Mouse (Mus musculus) heart, embryonic 13.5 days (tissue): ENCODE data around the gene Pabpn1l. TPM values are rescaled to one million over a fixed set of nuclear protein-coding genes. Genes with fewer than 3 reads are reported as not detected.
A peak's percentile ranks its signal among the peaks of the same experiment; 100 is the strongest.
"Not testable (repeated sequence)": the region's sequence is repeated elsewhere in the genome, so short reads cannot be mapped to it uniquely, and the experiment has no call there.

Source experiments
- ATAC-seq: fragments of 200-750 bp; cut with Nextera tagmentation; 2 replicates; pipeline ENCODE4 v1.8.0; 2017; ENCODE audit warnings: moderate TSS enrichment; ENCODE audit not compliant: insufficient number of reproducible peaks, low FRiP score, low TSS enrichment; ENCODE audit errors: extremely low read depth
- H3K27ac ChIP-seq: fragments of 300-500 bp; sonication (generic); replicated peaks from 2 replicates; pipeline ENCODE4 v1.5.1; 2015; ENCODE audit warnings: moderate library complexity, mild to moderate bottlenecking, inconsistent platforms
- H3K27me3 ChIP-seq: fragments of 300-500 bp; sonication (generic); replicated peaks from 2 replicates; pipeline ENCODE4 v1.6.1; 2015; ENCODE audit warnings: mild to moderate bottlenecking, inconsistent platforms
- H3K36me3 ChIP-seq: fragments of 300-500 bp; sonication (generic); 2 replicates; pipeline ENCODE4 v1.6.1; 2015; ENCODE audit warnings: mild to moderate bottlenecking, inconsistent platforms
- H3K4me1 ChIP-seq: fragments of 300-500 bp; sonication (generic); 2 replicates; pipeline ENCODE4 v1.6.1; 2015; ENCODE audit warnings: inconsistent platforms
- H3K4me2 ChIP-seq: fragments of 300-500 bp; sonication (generic); 2 replicates; pipeline ENCODE4 v1.6.1; 2015; ENCODE audit warnings: inconsistent platforms, mild to moderate bottlenecking, moderate library complexity
- H3K4me3 ChIP-seq: fragments of 300-500 bp; sonication (generic); 2 replicates; pipeline ENCODE4 v1.5.1; 2015; ENCODE audit warnings: moderate library complexity, mild to moderate bottlenecking, inconsistent platforms
- H3K9ac ChIP-seq: fragments of 300-500 bp; sonication (generic); 2 replicates; pipeline ENCODE4 v1.6.1; 2015; ENCODE audit warnings: inconsistent platforms, mild to moderate bottlenecking, moderate library complexity
- H3K9me3 ChIP-seq: fragments of 300-500 bp; sonication (generic); 2 replicates; pipeline ENCODE4 v1.6.1; 2016; ENCODE audit warnings: inconsistent platforms
- WGBS: fragments of 180-500 bp; shearing (Covaris S2); methylation state at CpG from one replicate; pipeline ENCODE4 v1.1.7; 2015; ENCODE audit warnings: mixed read lengths; 5-methylcytosine and 5-hydroxymethylcytosine counted together
- polyA plus RNA-seq: library from polyadenylated mRNA; unstranded; fragments of >200 nt; fragmentation: Nextera tagmentation; extraction: Ambion mirVana; gene quantifications from 2 replicates; pipeline ENCODE4 v1.2.1, GENCODE M21; 2015

Pabpn1l gene
- polyA plus RNA-seq, 1 experiment from 2014 or later: not detected

GRCm38 (mm10) chr8:122633205-122633604, 10.7 kb upstream of the Pabpn1l start:
- H3K9me3 ChIP-seq: no peaks in the 10 kb centered on the region
- no peak overlapping the region for H3K4me3 ChIP-seq
- WGBS: 91% methylated on average over 14 of the region's 14 CpGs
- 0 out of 2 replicates have a peak, but pooled peaks cover 9% of the 10 kb centered on the region for H3K27me3 ChIP-seq
- no peak for ATAC-seq
- peaks cover 30% of the 10 kb centered on the region for H3K4me1 ChIP-seq
- H3K9ac ChIP-seq: no peak overlapping the region
- H3K4me2 ChIP-seq: no peak overlapping the region
- peaks cover 41% of the 10 kb centered on the region for H3K36me3 ChIP-seq
- H3K27ac ChIP-seq: no peak overlapping the region

- not testable (repeated sequence) for H3K9me3 ChIP-seq, H3K27ac ChIP-seq, ATAC-seq, H3K4me3 ChIP-seq, H3K27me3 ChIP-seq, H3K4me2 ChIP-seq, H3K9ac ChIP-seq
- 73% methylated on average over 3 of the region's 3 CpGs for WGBS
- Histone ChIP-seq H3K4me1 (peaks cover 29% of the 10 kb centered on the region), H3K36me3 (peaks cover 38% of the 10 kb centered on the region)
Measured at GRCm38 (mm10) chr8:122632134-122632533, 9.6 kb upstream of the Pabpn1l start.

GRCm38 (mm10) chr8:122630696-122631095, 8.2 kb upstream of the Pabpn1l start:
- H3K4me1 ChIP-seq: peaks cover 14% of the 10 kb centered on the region
- no peak for ATAC-seq
- no peaks in the 10 kb centered on the region for H3K9me3 ChIP-seq
- peak overlapping the region; percentile 59 for H3K4me2 ChIP-seq
- WGBS: 45% methylated on average over 22 of the region's 22 CpGs
- H3K27me3 ChIP-seq: peaks cover 9% of the 10 kb centered on the region; the same call in 1 of the 2 replicates
- H3K9ac ChIP-seq: peak overlapping the region; percentile 64
- peaks cover 38% of the 10 kb centered on the region for H3K36me3 ChIP-seq
- peak overlapping the region; percentile 36 for H3K4me3 ChIP-seq
- no peak overlapping the region for H3K27ac ChIP-seq

DNA sequence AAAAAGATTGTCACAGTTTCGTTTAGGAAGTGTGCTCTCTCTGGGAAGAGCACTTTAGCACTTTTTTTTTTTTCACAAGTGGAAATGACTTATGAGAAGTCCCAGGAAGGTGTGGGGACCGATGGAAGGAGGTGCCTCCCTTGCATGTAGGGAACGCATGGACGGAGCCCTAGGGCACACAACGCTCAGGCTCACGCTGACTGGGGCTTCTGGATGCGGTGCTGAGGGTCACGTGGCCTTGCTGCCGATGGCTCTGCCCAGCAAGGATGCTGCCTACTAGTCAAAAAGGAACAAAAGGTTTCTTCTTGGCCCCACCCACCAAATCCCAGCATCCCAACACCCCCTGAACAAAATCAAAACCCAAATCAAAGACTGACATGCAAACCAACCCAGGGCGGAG, 6.8 kb upstream of the Pabpn1l start:
- no peak overlapping the region for H3K4me3 ChIP-seq
- no peak overlapping the region for H3K4me2 ChIP-seq
- peaks cover 9% of the 10 kb centered on the region; the same call in 1 of the 2 replicates for H3K27me3 ChIP-seq
- no peak overlapping the region for H3K27ac ChIP-seq
- no peaks in the 10 kb centered on the region for H3K9me3 ChIP-seq
- peaks cover 26% of the 10 kb centered on the region for H3K36me3 ChIP-seq
- no peak for ATAC-seq
- H3K9ac ChIP-seq: no peak overlapping the region
- WGBS: 59% methylated on average over 10 of the region's 10 CpGs
- peaks cover 11% of the 10 kb centered on the region; the same call in 1 of the 2 replicates for H3K4me1 ChIP-seq

DNA sequence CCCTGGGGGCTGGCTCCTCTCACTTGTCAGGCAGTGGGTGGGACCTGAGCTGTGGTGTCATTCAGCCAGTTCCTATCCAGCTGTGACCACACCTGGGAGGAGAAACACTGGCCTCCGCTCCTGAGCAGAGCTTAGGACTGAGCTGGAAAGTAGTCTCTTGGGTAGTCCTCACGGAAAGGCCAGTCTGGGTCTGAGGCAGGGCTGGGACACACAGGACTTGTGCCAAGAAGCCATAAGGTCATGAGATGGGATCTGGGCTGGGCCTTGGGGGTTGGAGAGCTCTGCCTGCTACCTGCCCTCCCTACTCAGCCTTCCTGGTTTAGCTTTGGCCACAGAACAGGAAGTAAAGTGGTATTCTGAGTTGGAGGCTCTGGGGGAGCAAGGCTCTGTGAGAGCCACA, 4.4 kb upstream of the Pabpn1l start:
- H3K4me3 ChIP-seq: no peak overlapping the region
- H3K36me3 ChIP-seq: peaks cover 7% of the 10 kb centered on the region
- H3K27me3 ChIP-seq: peaks cover 9% of the 10 kb centered on the region; the same call in 1 of the 2 replicates
- no peak overlapping the region for H3K4me2 ChIP-seq
- H3K4me1 ChIP-seq: peaks cover 16% of the 10 kb centered on the region; the same call in 1 of the 2 replicates
- ATAC-seq: no peak
- 78% methylated on average over 2 of the region's 2 CpGs for WGBS
- no peak overlapping the region for H3K9ac ChIP-seq
- no peaks in the 10 kb centered on the region for H3K9me3 ChIP-seq
- no peak overlapping the region for H3K27ac ChIP-seq

GRCm38 (mm10) chr8:122625811-122626210, 3.3 kb upstream of the Pabpn1l start:
- Histone ChIP-seq H3K9ac (no peak overlapping the region), H3K4me1 (peaks cover 13% of the 10 kb centered on the region; the same call in 1 of the 2 replicates), H3K4me2 (no peak overlapping the region), H3K36me3 (peaks cover 7% of the 10 kb centered on the region), H3K9me3 (no peaks in the 10 kb centered on the region), H3K27ac (no peak overlapping the region), H3K27me3 (peaks cover 9% of the 10 kb centered on the region; the same call in 1 of the 2 replicates), H3K4me3 (no peak overlapping the region)
- WGBS: 77% methylated on average over 9 of the region's 9 CpGs
- ATAC-seq: no peak

DNA sequence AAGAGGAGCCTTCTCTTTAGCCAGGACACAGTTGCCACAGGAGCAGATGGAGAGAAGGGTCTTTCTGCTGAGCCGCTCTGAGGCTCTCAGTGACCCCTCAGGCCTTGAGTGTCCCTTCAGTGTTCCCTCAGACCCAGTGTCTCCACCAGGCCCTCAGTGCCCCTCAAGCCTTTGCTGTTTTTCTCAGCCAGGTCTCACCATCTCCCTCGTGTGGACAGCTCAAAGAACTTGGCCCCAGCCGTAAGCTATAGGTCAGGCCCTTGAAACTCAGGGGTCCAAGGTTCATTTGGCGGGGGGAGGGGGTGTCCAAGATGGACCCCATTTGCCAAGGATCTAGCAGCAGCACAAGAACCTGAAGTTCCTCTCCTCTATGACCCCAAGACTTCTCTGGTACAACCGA, 2.1 kb upstream of the Pabpn1l start:
- Histone ChIP-seq H3K4me3 (no peak overlapping the region), H3K27ac (0 out of 2 replicates have a peak overlapping the region, but pooled peaks have one; percentile 8), H3K9ac (no peak overlapping the region), H3K36me3 (no peaks in the 10 kb centered on the region), H3K4me2 (no peak overlapping the region), H3K27me3 (peaks cover 3% of the 10 kb centered on the region; the same call in 1 of the 2 replicates), H3K4me1 (0 out of 2 replicates have a peak, but pooled peaks cover 7% of the 10 kb centered on the region), H3K9me3 (no peaks in the 10 kb centered on the region)
- 61% methylated on average over 5 of the region's 5 CpGs for WGBS
- no peak for ATAC-seq

DNA sequence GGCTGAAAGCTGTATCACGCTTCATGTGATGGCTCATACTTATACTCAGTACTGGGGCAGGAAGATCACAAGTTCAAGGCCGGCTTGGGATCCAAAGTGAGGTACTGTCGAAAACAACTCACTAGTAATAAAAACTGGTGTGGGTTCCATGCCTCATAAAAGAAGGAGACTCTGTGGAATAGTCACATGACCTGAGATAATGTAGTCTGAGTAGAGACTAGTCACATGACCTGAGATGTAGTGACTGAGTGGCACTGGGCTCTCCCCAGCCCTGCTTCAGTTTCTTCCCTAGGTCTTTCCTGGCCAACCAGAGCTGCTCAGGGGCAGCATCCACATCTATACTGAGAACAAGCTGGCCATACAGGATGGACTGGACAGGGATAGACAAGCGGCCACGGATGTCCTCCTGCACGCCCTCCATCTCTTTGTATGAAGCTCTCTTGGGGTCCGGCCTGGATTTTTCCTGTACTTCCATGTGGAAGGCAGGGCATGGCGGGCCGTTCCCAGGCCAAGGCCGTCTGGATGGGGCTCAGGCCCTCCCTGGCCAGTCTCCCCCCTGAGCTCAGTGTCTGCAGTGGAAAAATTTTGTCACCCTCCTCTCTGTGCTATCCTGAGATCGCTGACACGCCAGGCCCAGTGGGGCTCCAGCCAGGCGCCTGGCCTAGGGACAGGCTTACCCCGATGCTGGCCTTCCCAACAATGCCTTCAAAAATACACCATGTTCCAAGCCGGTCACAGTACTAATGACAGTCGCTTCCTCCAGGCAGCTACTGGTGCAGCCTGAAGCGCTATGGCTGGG, 1.5 kb upstream of the Pabpn1l start:
- no peak for ATAC-seq
- H3K4me3 ChIP-seq: no peak overlapping the region
- 0 out of 2 replicates have a peak overlapping the region, but pooled peaks have one; percentile 8 for H3K27ac ChIP-seq
- H3K4me1 ChIP-seq: 0 out of 2 replicates have a peak, but pooled peaks cover 7% of the 10 kb centered on the region
- H3K9ac ChIP-seq: no peak overlapping the region
- WGBS: 70% methylated on average over 17 of the region's 17 CpGs
- no peaks in the 10 kb centered on the region; the same call in 1 of the 2 replicates for H3K27me3 ChIP-seq
- H3K4me2 ChIP-seq: no peak overlapping the region
- no peaks in the 10 kb centered on the region for H3K36me3 ChIP-seq
- H3K9me3 ChIP-seq: no peaks in the 10 kb centered on the region

- Histone ChIP-seq H3K36me3 (peaks cover 2% of the 10 kb centered on the region), H3K9ac (no peak overlapping the region), H3K4me2 (no peak overlapping the region), H3K27ac (no peak overlapping the region), H3K9me3 (no peaks in the 10 kb centered on the region), H3K4me3 (no peak overlapping the region), H3K4me1 (peaks cover 26% of the 10 kb centered on the region), H3K27me3 (no peaks in the 10 kb centered on the region; the same call in 1 of the 2 replicates)
- no peak for ATAC-seq
- WGBS: 30% methylated on average over 5 of the region's 5 CpGs
Measured at GRCm38 (mm10) chr8:122620446-122620845, 2.1 kb downstream of the Pabpn1l start.

GRCm38 (mm10) chr8:122618660-122619378, 3.7 kb downstream of the Pabpn1l start:
- Histone ChIP-seq H3K4me3 (no peak overlapping the region), H3K9ac (no peak overlapping the region)
- no peak for ATAC-seq

DNA sequence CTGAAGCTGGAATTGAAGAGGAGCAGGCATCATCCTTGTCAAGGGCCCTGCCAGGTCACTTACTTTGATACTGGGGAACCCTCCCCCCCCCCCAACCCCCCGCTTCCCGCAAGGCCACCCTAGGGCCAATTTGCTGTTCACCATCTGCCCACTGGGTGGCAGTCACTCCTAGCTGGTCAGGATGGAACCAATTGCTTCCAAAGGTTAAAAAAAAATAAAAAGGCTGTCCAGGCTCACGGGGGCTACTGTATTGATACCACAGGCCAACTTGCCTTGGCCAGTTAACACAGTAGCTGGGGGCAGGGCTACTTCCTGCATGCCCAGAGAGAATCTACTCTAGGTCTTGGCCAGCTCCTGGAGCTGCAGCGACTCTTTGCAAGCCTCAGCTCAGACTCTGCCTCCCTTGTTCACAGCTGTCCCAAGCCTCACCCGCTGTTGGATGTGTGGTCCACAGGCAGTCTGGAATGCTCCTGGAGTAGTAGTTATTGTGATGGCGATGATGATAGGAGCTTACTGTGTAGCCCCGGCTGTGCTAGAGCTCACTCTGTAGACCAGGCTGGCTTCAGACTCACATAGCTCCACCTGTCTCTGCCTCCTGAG, 4.5 kb downstream of the Pabpn1l start:
- Histone ChIP-seq H3K4me3 (no peak overlapping the region), H3K36me3 (peaks cover 24% of the 10 kb centered on the region), H3K27ac (no peak overlapping the region), H3K27me3 (no peaks in the 10 kb centered on the region; the same call in 1 of the 2 replicates), H3K9me3 (no peaks in the 10 kb centered on the region), H3K4me1 (peaks cover 19% of the 10 kb centered on the region), H3K9ac (no peak overlapping the region), H3K4me2 (no peak overlapping the region)
- no peak for ATAC-seq
- 33% methylated on average over 5 of the region's 7 CpGs for WGBS

More at GRCm38 (mm10) chr8:122618660-122619378, 3.7 kb downstream of the Pabpn1l start:
- no peaks in the 10 kb centered on the region for H3K9me3 ChIP-seq
- 67% methylated on average over 6 of the region's 6 CpGs for WGBS
- H3K27ac ChIP-seq: no peak overlapping the region
- H3K27me3 ChIP-seq: no peaks in the 10 kb centered on the region; the same call in 1 of the 2 replicates
- H3K36me3 ChIP-seq: peaks cover 18% of the 10 kb centered on the region
- peaks cover 19% of the 10 kb centered on the region for H3K4me1 ChIP-seq
- no peak overlapping the region for H3K4me2 ChIP-seq
